Mouse (Mus musculus): ENCODE measurements around the gene Meis2.

Meis2 gene

GRCm38 (mm10) chr2:115855511-115856400, 209.9 kb downstream of the Meis2 start:
- in situ Hi-C loops (cut with MboI) = no loop called here

- in situ Hi-C loops (cut with MboI) = no loop called here
These were observed 210.8 kb downstream of the Meis2 start for GRCm38 (mm10) chr2:115854828-115855311.

DNA sequence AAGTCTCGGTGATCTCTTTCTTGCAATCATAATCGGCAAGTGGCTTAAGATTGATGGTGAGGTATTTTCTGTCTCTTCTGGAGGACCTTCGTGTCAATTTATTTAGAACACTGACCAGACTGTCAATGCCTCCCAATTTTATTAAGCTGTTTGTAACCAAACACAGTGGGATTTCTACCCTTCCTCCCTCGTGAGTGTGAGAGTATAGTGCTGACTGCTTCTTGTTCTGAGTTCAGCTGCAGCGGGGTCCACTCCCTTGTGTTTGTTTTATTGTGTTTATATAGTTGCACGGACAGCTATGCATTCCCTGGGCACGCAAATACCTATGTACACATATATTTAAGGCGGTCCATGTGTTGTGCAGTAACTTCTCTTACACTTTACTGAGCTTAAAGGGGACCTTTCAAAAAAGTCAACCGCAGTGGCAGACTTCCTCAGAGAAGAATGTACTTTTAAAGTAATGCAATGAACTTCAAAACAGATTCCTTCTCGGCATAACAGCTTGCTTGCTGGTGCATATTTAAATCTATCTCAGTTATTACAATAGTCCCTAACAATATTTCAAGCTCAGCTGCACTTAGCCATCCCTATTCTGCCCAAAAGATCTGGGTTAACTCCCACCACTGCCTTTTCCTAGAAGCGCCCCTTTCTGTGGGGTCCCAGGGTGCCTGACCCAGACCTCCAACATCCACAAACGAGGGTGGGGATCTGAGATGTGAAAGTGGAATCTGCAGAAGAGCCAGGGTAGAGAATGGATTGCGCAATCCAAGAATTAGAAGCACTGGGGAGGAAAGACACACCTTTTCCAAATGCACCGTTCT, 211.4 kb downstream of the Meis2 start:
- in situ Hi-C loops (cut with MboI) = no loop called here

GRCm38 (mm10) chr2:115853221-115853620, 212.4 kb downstream of the Meis2 start:
- in situ Hi-C loops (cut with MboI) = no loop called here

GRCm38 (mm10) chr2:115852615-115853014, 213.0 kb downstream of the Meis2 start:
- in situ Hi-C loops (cut with MboI) = no loop called here

- in situ Hi-C loops (cut with MboI) = no loop called here
These were observed 213.5 kb downstream of the Meis2 start for GRCm38 (mm10) chr2:115852109-115852508.

DNA sequence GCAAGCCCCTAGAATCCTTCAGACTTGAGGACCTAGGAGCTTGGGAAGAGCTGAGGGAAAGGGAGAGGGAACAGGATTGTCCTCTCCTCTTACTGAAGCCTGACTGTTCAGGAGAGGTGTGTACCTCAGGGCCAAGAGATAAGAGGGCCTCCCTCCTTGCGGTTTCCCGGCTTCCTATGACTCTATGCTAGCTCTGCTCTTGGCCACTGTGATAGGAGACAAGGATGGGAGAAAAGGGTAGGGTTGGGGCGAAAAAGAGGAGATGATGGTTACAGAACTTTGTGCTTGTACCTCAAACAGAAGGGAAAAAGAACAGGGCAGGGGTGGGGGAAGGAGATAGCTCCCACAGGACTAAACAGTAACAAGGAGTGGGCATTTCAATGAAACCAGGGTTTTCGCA, 214.7 kb downstream of the Meis2 start:
- in situ Hi-C loops (cut with MboI) = no loop called here

DNA sequence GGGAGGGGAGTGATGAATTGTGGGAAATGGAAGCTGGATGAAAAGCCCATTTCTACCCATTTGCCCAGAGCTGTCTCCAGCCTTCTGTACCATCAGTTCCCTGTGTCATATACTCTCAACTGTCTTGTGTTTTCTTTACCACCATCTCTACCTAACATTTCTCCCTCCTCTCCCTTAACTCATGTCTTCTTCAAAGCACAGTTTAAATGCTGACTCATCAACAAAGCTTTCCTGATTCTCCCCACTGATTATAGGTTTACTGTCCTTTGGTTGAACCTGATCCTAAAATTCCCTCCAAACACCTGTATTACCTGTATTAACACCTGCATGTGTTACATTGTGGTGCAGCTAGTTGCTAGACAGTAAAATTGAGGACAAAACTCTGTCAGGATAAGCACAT, 222.8 kb downstream of the Meis2 start:
- in situ Hi-C loops (cut with MboI) = no loop called here

- in situ Hi-C loops (cut with MboI) = no loop called here
These were observed 229.6 kb downstream of the Meis2 start for GRCm38 (mm10) chr2:115836034-115836433.

DNA sequence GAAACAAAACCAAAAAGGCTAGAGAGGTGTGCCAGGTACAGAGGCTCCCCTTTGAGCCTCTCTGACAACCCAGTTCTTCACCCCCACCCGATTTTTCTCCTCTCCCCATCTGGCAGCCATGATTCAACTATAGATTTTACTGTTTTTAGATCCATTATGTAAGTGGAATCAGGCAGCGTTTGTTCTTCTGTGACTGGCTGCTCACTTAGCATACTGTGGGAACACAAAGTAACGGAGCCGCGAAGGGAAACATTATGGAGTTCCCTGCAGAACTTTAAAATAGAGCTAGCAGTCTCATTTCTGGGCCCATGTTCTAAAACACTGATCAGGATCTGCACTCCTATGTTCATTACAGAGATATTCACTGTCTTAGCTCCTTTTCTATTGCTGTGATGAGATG, 243.3 kb downstream of the Meis2 start:
- in situ Hi-C loops (cut with MboI) = no loop called here

GRCm38 (mm10) chr2:115817959-115818358, 247.7 kb downstream of the Meis2 start:
- in situ Hi-C loops (cut with MboI) = no loop called here

- in situ Hi-C loops (cut with MboI) = no loop called here
These were observed 251.9 kb downstream of the Meis2 start for GRCm38 (mm10) chr2:115813721-115814120.

DNA sequence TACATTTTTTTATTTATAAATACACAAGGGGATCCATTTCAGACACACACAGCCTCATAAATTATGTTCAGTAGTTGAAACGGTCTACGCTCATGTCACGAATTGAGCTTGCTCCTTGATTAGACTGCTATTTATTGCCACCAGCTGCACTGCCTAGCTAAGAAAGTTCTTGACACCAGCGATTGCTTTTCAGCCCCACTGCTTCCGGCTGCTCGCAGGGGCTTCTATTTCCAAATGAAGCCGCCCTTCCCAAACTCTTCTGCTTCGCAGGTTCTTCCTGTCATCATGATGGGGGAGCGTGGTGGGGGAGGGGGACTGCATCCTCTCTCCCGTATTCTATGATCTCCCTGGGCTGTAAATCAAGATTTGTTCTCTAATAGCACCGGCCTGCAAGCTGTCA, 252.3 kb downstream of the Meis2 start:
- in situ Hi-C loops (cut with MboI) = no loop called here

All from mature B cell (primary cell).